Mouse (Mus musculus) liver, embryonic 12.5 days (tissue): ENCODE measurements around the gene Ctxn1. TPM values are rescaled to one million over a fixed set of nuclear protein-coding genes. Genes with fewer than 3 reads are reported as not detected.

ENCODE experiments used
- polyA plus RNA-seq: library from polyadenylated mRNA; unstranded; fragments of >200 nt; fragmentation: Nextera tagmentation; extraction: Ambion mirVana; gene quantifications from 2 replicates; pipeline ENCODE4 v1.2.1, GENCODE M21; 2016

Ctxn1 gene
- polyA plus RNA-seq, 1 experiment from 2014 or later = 5.5 TPM

Other genes with a start within 250 kb of the Ctxn1 start
- not detected in 2 replicates for gene Cd209f, start 153.4 kb downstream of the Ctxn1 start, polyA plus RNA-seq
- not detected in 2 replicates for gene Cd209g, start 125.2 kb downstream of the Ctxn1 start, polyA plus RNA-seq
- 8.0 and 8.6 TPM in 2 replicates for gene Evi5l, start 92.7 kb downstream of the Ctxn1 start, polyA plus RNA-seq
- gene Prr36, start 41.8 kb downstream of the Ctxn1 start, polyA plus RNA-seq = 0.25 and 0.43 TPM in 2 replicates
- 0.18 and 0.37 TPM in 2 replicates for gene Lrrc8e, start 32.4 kb downstream of the Ctxn1 start, polyA plus RNA-seq
- 18.0 and 21.1 TPM in 2 replicates for gene Map2k7, start 20.5 kb downstream of the Ctxn1 start, polyA plus RNA-seq
- gene Gm49320, start 20.4 kb downstream of the Ctxn1 start, polyA plus RNA-seq = 0.18 and 0.43 TPM in 2 replicates
- 1.3 and 1.4 TPM in 2 replicates for gene Tgfbr3l, start 11.1 kb downstream of the Ctxn1 start, polyA plus RNA-seq
- 26.3 and 27.2 TPM in 2 replicates for gene Snapc2, start 6.2 kb downstream of the Ctxn1 start, polyA plus RNA-seq
- gene Timm44, start 16.6 kb upstream of the Ctxn1 start, polyA plus RNA-seq = 53.0 and 54.4 TPM in 2 replicates
- 9.6 and 10.9 TPM in 2 replicates for gene Ccl25, start 65.9 kb upstream of the Ctxn1 start, polyA plus RNA-seq
- gene Elavl1, start 66.1 kb upstream of the Ctxn1 start, polyA plus RNA-seq = 211 and 215 TPM in 2 replicates
- 4.2 and 4.3 TPM in 2 replicates for gene Cers4, start 233.8 kb upstream of the Ctxn1 start, polyA plus RNA-seq